Mouse (Mus musculus) lung, embryonic 14.5 days (tissue): ENCODE measurements around the gene Gm2696. TPM values are rescaled to one million over a fixed set of nuclear protein-coding genes. Genes with fewer than 3 reads are reported as not detected.
"Not testable (repeated sequence)": the region's sequence is repeated elsewhere in the genome, so short reads cannot be mapped to it uniquely, and the experiment has no call there.

ENCODE experiments used
- ATAC-seq: fragments of 200-750 bp; cut with Nextera tagmentation; 2 replicates; pipeline ENCODE4 v1.8.0; 2017; ENCODE audit warnings: mild to moderate bottlenecking, moderate TSS enrichment, moderate library complexity; ENCODE audit not compliant: insufficient read depth
- DNase-seq: peaks from one replicate; pipeline ENCODE4 v3.0.0-alpha.2; 2015
- H3K27ac ChIP-seq: fragments of 300-500 bp; sonication (generic); 2 replicates; pipeline ENCODE4 v1.5.1; 2014; ENCODE audit warnings: low read depth, mild to moderate bottlenecking, moderate library complexity
- H3K27me3 ChIP-seq: fragments of 300-500 bp; sonication (generic); 2 replicates; pipeline ENCODE4 v1.6.1; 2014; ENCODE audit warnings: low read length, control low read depth; ENCODE audit not compliant: insufficient read depth
- H3K36me3 ChIP-seq: fragments of 300-500 bp; sonication (generic); 2 replicates; pipeline ENCODE4 v1.6.1; 2014; ENCODE audit warnings: control low read depth; ENCODE audit not compliant: insufficient read depth
- H3K4me1 ChIP-seq: fragments of 300-500 bp; sonication (generic); 2 replicates; pipeline ENCODE4 v1.6.1; 2014; ENCODE audit warnings: antibody characterized with exemption, control low read depth; ENCODE audit not compliant: insufficient read depth
- H3K4me2 ChIP-seq: fragments of 300-500 bp; sonication (generic); 2 replicates; pipeline ENCODE4 v1.6.1; 2014; ENCODE audit warnings: mild to moderate bottlenecking
- H3K4me3 ChIP-seq: fragments of 300-500 bp; sonication (generic); 2 replicates; pipeline ENCODE4 v1.5.1; 2014; ENCODE audit warnings: low read depth, low read length
- H3K9ac ChIP-seq: fragments of 300-500 bp; sonication (generic); 2 replicates; pipeline ENCODE4 v1.6.1; 2014
- H3K9me3 ChIP-seq: fragments of 300-500 bp; sonication (generic); 2 replicates; pipeline ENCODE4 v1.6.1; 2016; ENCODE audit warnings: low read depth, low read length, control low read depth
- CTCF ChIP-seq: IDR thresholded peaks from 2 replicates; pipeline ENCODE4 v1.5.1; 2016; ENCODE audit warnings: antibody characterized with exemption, low read depth
- WGBS: fragments of 180-500 bp; shearing (Covaris S2); extraction: QIAGEN DNeasy Blood & Tissue Kit; methylation state at CpG from one replicate; pipeline ENCODE4 v1.1.7; 2014; 5-methylcytosine and 5-hydroxymethylcytosine counted together
- polyA plus RNA-seq: library from polyadenylated mRNA; unstranded; fragments of >200 nt; fragmentation: Nextera tagmentation; extraction: Ambion mirVana; gene quantifications from 2 replicates; pipeline ENCODE4 v1.2.1, GENCODE M21; 2014

Gene Gm2696
- polyA plus RNA-seq, 1 experiment from 2014 or later = not detected

GRCm38 (mm10) chr10:77788621-77789020 is 25.9 kb upstream of the Gm2696 start:
- ATAC-seq (no peak), DNase-seq (no peak)
- no peaks in the 10 kb centered on the region for H3K36me3 ChIP-seq
- 64% methylated on average over 2 of the region's 2 CpGs for WGBS
- no peaks in the 10 kb centered on the region for H3K27me3 ChIP-seq
- H3K9ac ChIP-seq = no peak overlapping the region
- no peak overlapping the region for H3K4me3 ChIP-seq
- no peaks in the 10 kb centered on the region for H3K4me1 ChIP-seq
- no peaks in the 10 kb centered on the region for H3K9me3 ChIP-seq
- no peak for TF ChIP-seq CTCF
- no peak overlapping the region for H3K27ac ChIP-seq
- no peak overlapping the region for H3K4me2 ChIP-seq

- H3K36me3 ChIP-seq = no peaks in the 10 kb centered on the region
- H3K27ac ChIP-seq = no peak within 1 kb of the TSS
- ATAC-seq = no peak
- no peak for DNase-seq
- no peak within 1 kb of the TSS for H3K9ac ChIP-seq
- H3K27me3 ChIP-seq = no peaks in the 10 kb centered on the region
- TF ChIP-seq CTCF = no peak
- H3K4me1 ChIP-seq = no peaks in the 10 kb centered on the region
- H3K4me3 ChIP-seq = no peak within 1 kb of the TSS
- 38% methylated on average over 2 of the region's 2 CpGs for WGBS
- H3K9me3 ChIP-seq = no peaks in the 10 kb centered on the region
- H3K4me2 ChIP-seq = no peak within 1 kb of the TSS
These were observed 19.5 kb upstream of the Gm2696 start, which contains the start of gene Gm9639 for GRCm38 (mm10) chr10:77794976-77795375. Gm9639 (minus strand) TSS chr10:77795076.

GRCm38 (mm10) chr10:77797677-77798076 is 16.8 kb upstream of the Gm2696 start:
- H3K4me2 ChIP-seq = no peak overlapping the region
- TF ChIP-seq CTCF = no peak
- no peaks in the 10 kb centered on the region for H3K9me3 ChIP-seq
- DNase-seq = no peak
- ATAC-seq = no peak
- H3K27ac ChIP-seq = no peak overlapping the region
- 5% methylated on average over 3 of the region's 3 CpGs for WGBS
- H3K4me3 ChIP-seq = no peak overlapping the region
- no peaks in the 10 kb centered on the region for H3K27me3 ChIP-seq
- H3K36me3 ChIP-seq = no peaks in the 10 kb centered on the region
- no peaks in the 10 kb centered on the region for H3K4me1 ChIP-seq
- H3K9ac ChIP-seq = no peak overlapping the region

GRCm38 (mm10) chr10:77798164-77798920 is 16.1 kb upstream of the Gm2696 start:
- ATAC-seq, H3K36me3 ChIP-seq, H3K4me1 ChIP-seq, H3K9ac ChIP-seq, H3K4me3 ChIP-seq, H3K27me3 ChIP-seq, H3K9me3 ChIP-seq, H3K27ac ChIP-seq, H3K4me2 ChIP-seq: not testable (repeated sequence)
- 36% methylated on average over 3 of the region's 3 CpGs for WGBS
- DNase-seq = peak; percentile 5

- TF ChIP-seq CTCF = no peak
- Histone ChIP-seq H3K4me3 (no peak within 1 kb of the TSS), H3K36me3 (no peaks in the 10 kb centered on the region), H3K4me1 (no peaks in the 10 kb centered on the region), H3K27ac (no peak within 1 kb of the TSS), H3K27me3 (no peaks in the 10 kb centered on the region), H3K9me3 (no peaks in the 10 kb centered on the region), H3K4me2 (no peak within 1 kb of the TSS), H3K9ac (no peak within 1 kb of the TSS)
- ATAC-seq (no peak), DNase-seq (no peak)
- WGBS = 53% methylated on average over 8 of the region's 8 CpGs
These were observed 15.5 kb upstream of the Gm2696 start, which contains the start of gene Gm19668 for GRCm38 (mm10) chr10:77798921-77799508. Gm19668 (minus strand) TSS chr10:77799133.

- no peaks in the 10 kb centered on the region for H3K27me3 ChIP-seq
These were observed 10.4 kb upstream of the Gm2696 start for GRCm38 (mm10) chr10:77804095-77804494.

GRCm38 (mm10) chr10:77811743-77812142 is 2.7 kb upstream of the Gm2696 start, which contains the start of gene Gm9507:
Gm9507 (minus strand) TSS chr10:77811843.
- Histone ChIP-seq H3K4me2 (no peak within 1 kb of the TSS), H3K36me3 (no peaks in the 10 kb centered on the region), H3K4me1 (no peaks in the 10 kb centered on the region), H3K9ac (no peak within 1 kb of the TSS), H3K9me3 (no peaks in the 10 kb centered on the region), H3K4me3 (no peak within 1 kb of the TSS), H3K27me3 (no peaks in the 10 kb centered on the region), H3K27ac (no peak within 1 kb of the TSS)
- no peak for TF ChIP-seq CTCF
- 64% methylated on average over 5 of the region's 5 CpGs for WGBS
- no peak for ATAC-seq
- DNase-seq = no peak

More at GRCm38 (mm10) chr10:77804095-77804494, 10.4 kb upstream of the Gm2696 start:
- H3K27ac ChIP-seq = no peak overlapping the region
- DNase-seq (peak; percentile 35), ATAC-seq (no peak)
- no peak overlapping the region for H3K9ac ChIP-seq
- TF ChIP-seq CTCF = no peak
- no peaks in the 10 kb centered on the region for H3K36me3 ChIP-seq
- 32% methylated on average over 3 of the region's 3 CpGs for WGBS
- no peak overlapping the region for H3K4me2 ChIP-seq
- no peaks in the 10 kb centered on the region for H3K4me1 ChIP-seq
- H3K9me3 ChIP-seq = no peaks in the 10 kb centered on the region
- no peak overlapping the region for H3K4me3 ChIP-seq
